Mouse (Mus musculus) stomach, postnatal 0 days (tissue): ENCODE results near the gene Fkbp5. TPM values are rescaled to one million over a fixed set of nuclear protein-coding genes. Genes with fewer than 3 reads are reported as not detected.

ENCODE experiments used
- ATAC-seq: fragments of 200-750 bp; cut with Nextera tagmentation; 2 replicates; pipeline ENCODE4 v1.8.0; 2017; ENCODE audit not compliant: low FRiP score, low TSS enrichment
- DNase-seq: peaks from one replicate; pipeline ENCODE4 v3.0.0-alpha.2; 2016; ENCODE audit warnings: low spot score
- H3K27ac ChIP-seq: fragments of 300-500 bp; sonication (generic); replicated peaks from 2 replicates; pipeline ENCODE4 v1.5.1; 2014; ENCODE audit warnings: mild to moderate bottlenecking, control low read depth
- H3K27me3 ChIP-seq: fragments of 300-500 bp; sonication (generic); 2 replicates; pipeline ENCODE4 v1.6.1; 2014; ENCODE audit warnings: low read length; ENCODE audit not compliant: control insufficient read depth, insufficient read depth
- H3K36me3 ChIP-seq: fragments of 300-500 bp; sonication (generic); 2 replicates; pipeline ENCODE4 v1.6.1; 2014; ENCODE audit warnings: low read length, mixed read lengths; ENCODE audit not compliant: control insufficient read depth, insufficient read depth
- H3K4me1 ChIP-seq: fragments of 300-500 bp; sonication (generic); replicated peaks from 2 replicates; pipeline ENCODE4 v1.6.1; 2014; ENCODE audit warnings: antibody characterized with exemption; ENCODE audit not compliant: control insufficient read depth, insufficient read depth
- H3K4me2 ChIP-seq: fragments of 300-500 bp; sonication (generic); replicated peaks from 2 replicates; pipeline ENCODE4 v1.6.1; 2014; ENCODE audit warnings: low read depth, mild to moderate bottlenecking, control low read depth, moderate library complexity
- H3K4me3 ChIP-seq: fragments of 300-500 bp; sonication (generic); 2 replicates; pipeline ENCODE4 v1.5.1; 2014; ENCODE audit warnings: low read depth, low read length, control low read depth
- H3K9ac ChIP-seq: fragments of 300-500 bp; sonication (generic); 2 replicates; pipeline ENCODE4 v1.6.1; 2014; ENCODE audit warnings: mild to moderate bottlenecking, low read length, control low read depth, mixed read lengths
- H3K9me3 ChIP-seq: fragments of 300-500 bp; sonication (generic); 2 replicates; pipeline ENCODE4 v1.6.1; 2016; ENCODE audit warnings: low read length; ENCODE audit not compliant: control insufficient read depth
- CTCF ChIP-seq: IDR thresholded peaks from 2 replicates; pipeline ENCODE4 v1.5.1; 2016; ENCODE audit warnings: antibody characterized with exemption, low read depth, mild to moderate bottlenecking, moderate library complexity
- EP300 ChIP-seq: optimal IDR thresholded peaks from 2 replicates; pipeline ENCODE3; 2016; ENCODE audit warnings: antibody characterized with exemption
- WGBS: fragments of 180-500 bp; shearing (Covaris S2); extraction: QIAGEN DNeasy Blood & Tissue Kit; methylation state at CpG from one replicate; pipeline ENCODE4 v1.1.7; 2014; 5-methylcytosine and 5-hydroxymethylcytosine counted together
- polyA plus RNA-seq: library from polyadenylated mRNA; unstranded; fragments of >200 nt; fragmentation: Nextera tagmentation; extraction: Ambion mirVana; gene quantifications from 2 replicates; pipeline ENCODE4 v1.2.1, GENCODE M21; 2015

The Fkbp5 gene
- polyA plus RNA-seq, 1 experiment from 2014 or later, result 11.8 TPM

DNA sequence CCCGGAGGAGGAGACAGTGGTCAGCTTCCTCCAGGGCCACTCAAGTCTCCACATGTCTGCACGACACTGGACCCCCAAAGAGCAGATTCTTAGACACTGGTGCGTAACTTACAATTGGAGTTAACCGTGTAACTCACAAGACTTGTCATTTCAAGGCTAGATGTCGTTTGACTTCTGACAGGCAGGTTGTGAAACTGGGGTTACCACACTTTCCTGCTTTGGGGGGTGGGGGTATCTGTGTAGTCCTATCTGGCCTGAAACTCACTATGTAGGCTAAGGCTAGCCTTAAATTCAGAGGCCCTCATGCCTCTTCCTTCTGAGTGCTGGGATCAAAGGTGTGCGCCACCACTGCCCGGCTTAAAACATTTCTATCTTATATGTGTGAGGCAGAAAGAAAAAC, 15.2 kb upstream of the Fkbp5 start:
- H3K4me1 ChIP-seq, result peaks cover 2% of the 10 kb centered on the region
- H3K4me2 ChIP-seq, result no peak overlapping the region
- H3K27ac ChIP-seq, result no peak overlapping the region
- H3K4me3 ChIP-seq, result no peak overlapping the region
- H3K9ac ChIP-seq, result no peak overlapping the region
- no peak for ATAC-seq
- 85% methylated on average over 7 of the region's 7 CpGs for WGBS
- TF ChIP-seq CTCF (no peak), EP300 (no peak)
- no peak for DNase-seq
- H3K36me3 ChIP-seq, result no peaks in the 10 kb centered on the region
- H3K9me3 ChIP-seq, result no peaks in the 10 kb centered on the region
- no peaks in the 10 kb centered on the region for H3K27me3 ChIP-seq

DNA sequence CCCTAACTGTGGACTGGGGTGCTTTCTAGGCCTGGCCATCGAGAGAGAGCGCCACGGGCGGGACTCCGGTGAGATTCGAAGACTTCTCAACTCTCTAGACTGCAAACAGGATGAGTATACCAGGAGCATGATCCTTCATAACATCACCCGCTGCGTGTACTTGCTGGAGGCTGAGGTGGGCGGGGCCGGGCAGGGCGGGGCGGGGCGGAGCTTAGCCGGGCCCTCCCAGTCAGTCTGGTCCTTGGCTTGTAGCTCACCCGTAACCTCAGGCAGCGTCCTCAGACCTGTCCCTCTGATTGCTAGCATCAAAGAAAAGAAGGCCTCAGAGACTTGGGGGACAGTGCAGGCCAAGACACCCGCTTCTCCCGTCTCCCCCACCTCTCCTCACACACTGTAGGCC, 14.6 kb upstream of the Fkbp5 start:
- DNase-seq (peak; percentile 59), ATAC-seq (peak; percentile 41; the same call in 1 of the 2 replicates)
- no peak overlapping the region for H3K4me3 ChIP-seq
- H3K27ac ChIP-seq, result no peak overlapping the region
- no peaks in the 10 kb centered on the region for H3K36me3 ChIP-seq
- no peaks in the 10 kb centered on the region for H3K27me3 ChIP-seq
- no peak overlapping the region for H3K9ac ChIP-seq
- WGBS, result 22% methylated on average over 18 of the region's 18 CpGs
- H3K9me3 ChIP-seq, result no peaks in the 10 kb centered on the region
- no peak overlapping the region for H3K4me2 ChIP-seq
- TF ChIP-seq CTCF, result no peak
- TF ChIP-seq EP300, result no peak
- peaks cover 8% of the 10 kb centered on the region for H3K4me1 ChIP-seq

DNA sequence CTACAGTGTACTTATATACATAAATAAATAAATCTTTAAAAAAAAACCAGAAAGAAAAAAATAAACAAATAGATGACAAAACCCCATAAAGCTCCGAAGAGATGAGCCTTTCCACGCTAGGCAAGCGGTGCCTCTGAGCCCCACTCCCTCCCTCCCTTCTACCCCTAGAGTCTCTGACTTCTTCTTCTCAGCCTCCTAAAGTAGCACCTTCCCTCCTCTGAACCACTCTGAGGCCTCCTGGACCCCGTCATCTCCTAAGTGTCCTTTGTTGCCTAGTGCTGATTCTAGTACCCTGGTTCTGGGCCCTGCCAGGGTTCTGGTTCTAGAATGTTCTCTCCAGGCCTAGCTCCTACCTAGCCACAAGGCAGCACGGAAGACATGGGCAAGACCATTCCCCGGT, 13.2 kb upstream of the Fkbp5 start, which contains the start of gene Armc12:
Armc12 (plus strand) TSS at position 301 of the 400 bp plus-strand sequence.
- Histone ChIP-seq H3K27ac (no peak within 1 kb of the TSS), H3K4me1 (peaks cover 8% of the 10 kb centered on the region), H3K4me2 (no peak within 1 kb of the TSS), H3K27me3 (no peaks in the 10 kb centered on the region), H3K9ac (no peak within 1 kb of the TSS), H3K4me3 (no peak within 1 kb of the TSS), H3K36me3 (no peaks in the 10 kb centered on the region), H3K9me3 (no peaks in the 10 kb centered on the region)
- ATAC-seq (no peak), DNase-seq (no peak)
- TF ChIP-seq EP300 (no peak), CTCF (no peak)
- WGBS, result 88% methylated on average over 6 of the region's 6 CpGs

DNA sequence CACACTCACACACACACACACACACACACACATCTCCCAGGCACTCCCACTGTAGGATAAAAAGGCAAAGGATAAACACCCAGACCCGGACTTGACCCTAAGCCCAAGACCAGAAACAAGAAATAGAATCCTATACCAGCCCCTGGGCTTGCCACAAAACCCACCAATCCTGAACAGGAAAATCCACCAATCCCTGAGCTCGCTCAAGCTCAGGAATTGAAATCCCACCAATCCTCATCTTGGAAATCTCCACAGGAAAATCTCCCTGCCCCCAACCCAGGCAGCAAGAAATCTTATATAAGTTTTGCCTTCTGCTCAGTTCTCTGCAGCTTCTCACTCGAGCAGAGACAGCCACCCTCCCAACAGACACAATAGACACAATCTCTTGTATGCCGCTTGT, 11.8 kb upstream of the Fkbp5 start:
- Histone ChIP-seq H3K27me3 (no peaks in the 10 kb centered on the region), H3K4me2 (no peak overlapping the region), H3K9me3 (no peaks in the 10 kb centered on the region), H3K4me1 (peaks cover 9% of the 10 kb centered on the region), H3K9ac (no peak overlapping the region), H3K4me3 (no peak overlapping the region), H3K36me3 (no peaks in the 10 kb centered on the region), H3K27ac (no peak overlapping the region)
- whole genome bisulfite sequencing, result 63% methylated on average over 4 of the region's 4 CpGs
- ATAC-seq (no peak), DNase-seq (no peak)
- no peak for TF ChIP-seq EP300
- TF ChIP-seq CTCF, result no peak

DNA sequence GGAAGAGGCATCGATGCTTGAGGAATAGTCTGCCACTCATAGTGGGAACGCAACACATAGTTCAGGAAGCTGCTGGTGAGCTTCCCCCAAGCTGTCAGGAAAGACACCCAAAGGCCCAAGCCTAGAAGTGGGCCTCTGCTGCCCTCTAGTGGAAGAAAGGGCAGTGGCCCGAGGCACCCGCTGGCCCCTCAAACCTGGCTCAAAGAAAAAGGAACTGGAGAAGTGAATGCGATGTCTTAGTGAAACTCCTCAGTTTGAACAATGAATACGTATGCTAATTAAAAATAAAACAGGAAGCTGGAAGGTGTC, 10.7 kb upstream of the Fkbp5 start:
- ATAC-seq (peak; percentile 60; the same call in 1 of the 2 replicates), DNase-seq (peak; percentile 84)
- H3K9me3 ChIP-seq, result no peaks in the 10 kb centered on the region
- no peaks in the 10 kb centered on the region for H3K36me3 ChIP-seq
- H3K4me1 ChIP-seq, result peaks cover 11% of the 10 kb centered on the region
- no peak overlapping the region for H3K27ac ChIP-seq
- H3K4me3 ChIP-seq, result no peak overlapping the region
- WGBS, result under 1% methylated on average over 6 of the region's 6 CpGs
- H3K4me2 ChIP-seq, result peak overlapping the region; percentile 39
- peak overlapping the region; percentile 38 for H3K9ac ChIP-seq
- H3K27me3 ChIP-seq, result no peaks in the 10 kb centered on the region
- no peak for TF ChIP-seq EP300
- peak; percentile 99 for TF ChIP-seq CTCF

DNA sequence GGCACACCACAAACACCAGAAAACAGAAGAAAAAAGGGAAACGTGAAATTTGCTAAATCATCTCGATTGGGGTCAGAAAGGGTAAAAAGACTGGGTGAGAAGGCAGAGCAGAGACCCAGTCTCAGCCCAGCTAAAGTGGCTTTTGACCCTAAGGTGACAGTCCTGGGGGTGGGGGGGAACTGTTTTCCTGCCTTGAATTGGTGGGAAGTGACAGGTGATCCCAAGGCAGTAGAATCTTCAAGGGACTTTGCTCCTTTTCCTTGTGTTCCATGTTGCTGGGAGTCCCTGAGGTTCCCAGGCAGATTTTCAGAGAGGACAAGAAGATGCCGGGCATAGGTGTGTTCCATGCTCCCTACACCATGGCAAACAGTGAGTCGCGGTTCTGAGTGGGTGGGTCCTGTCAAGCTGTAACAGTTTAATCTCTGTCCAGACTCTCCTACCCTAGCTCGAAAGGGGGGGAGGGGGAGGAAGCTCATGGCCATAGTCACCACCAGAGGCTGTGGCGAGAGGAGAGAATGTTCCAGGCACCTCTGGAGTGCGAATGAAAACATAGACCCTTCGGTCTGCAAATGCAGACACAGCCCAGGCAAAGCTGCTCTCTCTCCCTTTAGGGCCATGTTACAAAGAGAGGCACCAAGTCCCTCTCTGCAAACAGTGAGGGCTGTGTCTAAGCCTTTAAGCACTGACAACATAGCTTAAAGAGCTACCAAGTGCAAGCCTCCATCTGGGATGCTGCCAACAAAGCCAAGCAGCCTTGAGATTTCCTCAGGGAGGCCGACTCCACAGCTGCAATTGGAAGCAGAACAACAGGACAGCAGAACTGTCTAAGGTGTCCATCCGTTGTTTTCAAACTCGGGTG, 10.1 kb upstream of the Fkbp5 start:
- H3K9ac ChIP-seq, result peak overlapping the region; percentile 38
- H3K4me1 ChIP-seq, result peaks cover 11% of the 10 kb centered on the region
- TF ChIP-seq CTCF (no peak), EP300 (no peak)
- no peaks in the 10 kb centered on the region for H3K9me3 ChIP-seq
- H3K27me3 ChIP-seq, result no peaks in the 10 kb centered on the region
- no peak overlapping the region for H3K4me3 ChIP-seq
- peak overlapping the region; percentile 39 for H3K4me2 ChIP-seq
- peak overlapping the region; percentile 69; the same call in 1 of the 2 replicates for H3K27ac ChIP-seq
- WGBS, result 30% methylated on average over 12 of the region's 12 CpGs
- ATAC-seq, result 0 out of 2 replicates have a peak, but pooled peaks have one; percentile 3
- H3K36me3 ChIP-seq, result no peaks in the 10 kb centered on the region
- peak; percentile 48 for DNase-seq
